Mouse (Mus musculus) C2C12 (cell line): ENCODE data around the gene Ikzf3.

Source experiments
- CEBPB ChIP-seq: IDR thresholded peaks from one replicate; pipeline ENCODE4 v1.6.1; 2011; ENCODE audit warnings: low read depth, mild to moderate bottlenecking, control low read depth, moderate library complexity
- CTCF ChIP-seq: IDR thresholded peaks from one replicate; pipeline ENCODE4 v1.5.1; 2011; ENCODE audit not compliant: control insufficient read depth, insufficient read depth, insufficient read length
- FOSL1 ChIP-seq: IDR thresholded peaks from one replicate; pipeline ENCODE4 v1.8.0; 2011; ENCODE audit warnings: mild to moderate bottlenecking, low read length; ENCODE audit not compliant: poor library complexity, insufficient read depth, severe bottlenecking
- MAX ChIP-seq: IDR thresholded peaks from one replicate; pipeline ENCODE4 v1.6.1; 2011; ENCODE audit warnings: mild to moderate bottlenecking, control low read depth
- MYOD1 ChIP-seq: IDR thresholded peaks from one replicate; pipeline ENCODE4 v1.6.1; 2011; ENCODE audit warnings: low read depth; ENCODE audit not compliant: control insufficient read depth, insufficient read length
- MYOG ChIP-seq: IDR thresholded peaks from one replicate; pipeline ENCODE4 v1.6.1; 2011; ENCODE audit not compliant: control insufficient read depth, insufficient read length; ENCODE audit errors: extremely low read depth
- USF1 ChIP-seq: IDR thresholded peaks from one replicate; pipeline ENCODE4 v1.6.1; 2011; ENCODE audit warnings: low read depth, mild to moderate bottlenecking, control low read depth, moderate library complexity

DNA sequence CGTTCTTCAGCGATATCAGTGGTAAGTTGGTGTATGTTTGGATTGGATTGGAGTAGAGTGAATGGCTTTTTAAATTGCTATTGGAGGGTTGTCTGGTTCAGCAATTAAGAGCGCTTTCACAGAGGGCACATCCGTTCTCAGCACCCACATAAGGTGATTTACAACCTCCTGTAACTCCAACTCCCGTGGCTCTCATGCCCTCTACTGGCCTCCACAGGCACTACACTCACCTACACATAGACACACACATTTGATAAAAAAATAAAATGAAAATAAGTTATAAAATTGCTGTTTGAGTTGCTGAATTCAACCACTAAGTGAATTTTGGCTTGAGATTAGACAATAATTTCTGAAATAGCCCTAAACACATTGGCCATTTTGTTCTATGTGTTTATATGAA, 5.5 kb downstream of the Ikzf3 start:
- no peak for TF ChIP-seq CTCF
- TF ChIP-seq USF1, result no peak
- TF ChIP-seq MYOD1, result no peak
- TF ChIP-seq CEBPB, result no peak
- TF ChIP-seq MYOG, result no peak
- no peak for TF ChIP-seq FOSL1
- TF ChIP-seq MAX, result no peak
